Mouse (Mus musculus): ENCODE data around the gene Olfr872. TPM values are rescaled to one million over a fixed set of nuclear protein-coding genes. Genes with fewer than 3 reads are reported as not detected.

The Olfr872 gene
- total RNA-seq (2023), result not detected in 4 replicates

DNA sequence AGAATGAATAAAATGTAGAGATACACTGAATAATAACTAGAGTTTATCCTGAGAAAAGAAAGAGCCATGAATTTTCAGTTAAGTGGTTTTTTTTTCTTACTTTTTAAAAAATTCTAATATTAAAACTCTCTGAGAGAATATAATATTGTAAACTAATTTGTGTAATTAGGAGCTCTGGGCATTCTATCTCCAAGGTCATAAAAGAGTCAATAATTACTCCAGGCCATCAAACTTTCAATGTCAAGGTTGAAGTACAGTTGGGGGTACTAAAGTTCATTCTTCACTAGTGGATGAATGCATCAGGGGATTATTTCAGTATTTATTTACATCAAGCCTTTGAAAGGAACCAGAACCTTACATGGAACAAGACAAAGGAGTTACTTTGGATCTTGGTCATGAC lies at the start of gene Olfr872:
Gene Olfr872, plus strand, starts transcription at position 301 of the 400 bp plus-strand sequence.

DNA sequence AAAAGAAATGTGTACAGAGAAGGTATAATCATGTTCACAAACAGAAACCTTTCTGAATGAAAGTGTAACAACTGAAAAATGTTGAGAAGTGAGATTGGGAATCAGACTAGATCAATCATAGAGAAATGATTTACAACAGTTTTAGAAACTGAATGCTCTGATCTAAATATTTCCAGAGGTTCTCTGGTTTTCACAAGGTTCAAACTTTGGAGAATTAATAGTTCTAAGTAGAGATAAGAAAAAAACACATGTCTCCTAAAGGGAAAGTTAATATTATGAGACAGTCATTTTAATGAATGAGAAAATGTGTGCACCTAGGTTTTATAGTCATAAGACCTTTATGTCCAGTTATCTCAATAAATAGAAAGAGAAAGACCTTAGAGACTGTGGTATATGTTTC lies 25.0 kb upstream of the Olfr872 start, which contains the start of gene Olfr871:
Gene Olfr871, plus strand, starts transcription at position 301 of the 400 bp plus-strand sequence.

DNA sequence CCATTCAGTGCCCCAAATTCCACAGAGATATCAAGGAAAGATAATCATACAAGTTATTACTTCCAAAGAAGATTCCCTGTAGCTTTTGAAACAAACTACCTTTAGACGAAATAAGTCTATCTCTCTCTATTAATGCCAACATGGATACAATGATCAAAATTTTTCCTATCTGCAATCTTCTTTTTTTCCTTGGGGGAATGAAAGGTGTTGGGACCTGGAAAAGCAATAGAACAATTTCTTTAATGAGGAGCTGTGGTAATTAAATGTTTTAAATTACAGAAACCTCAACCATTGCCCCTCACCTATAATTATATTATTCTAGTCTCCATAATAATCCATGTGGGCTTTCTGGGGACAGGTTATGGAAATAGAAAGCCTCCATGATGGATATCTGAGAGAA lies 45.1 kb downstream of the Olfr872 start, which contains the start of gene Olfr39:
Gene Olfr39, plus strand, starts transcription at position 301 of the 400 bp plus-strand sequence.

DNA sequence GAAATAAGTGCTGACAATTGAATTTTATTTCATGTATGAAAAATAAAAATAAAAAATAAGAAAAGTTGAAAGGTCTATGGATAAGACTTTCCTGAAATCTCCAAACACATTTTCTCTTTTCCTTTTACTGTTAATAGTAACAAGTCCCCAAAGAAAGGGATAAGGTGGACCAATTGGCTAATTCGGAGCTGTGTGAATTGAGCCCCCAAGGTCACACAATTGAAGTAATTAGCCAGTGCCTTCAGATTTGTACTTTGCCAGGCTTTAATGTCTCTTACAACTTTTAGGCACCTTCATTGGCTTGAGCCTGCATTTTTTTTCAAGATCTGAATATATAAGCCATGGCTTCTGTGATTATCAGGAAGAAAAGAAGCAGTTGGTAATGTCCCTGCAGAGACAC lies 61.3 kb downstream of the Olfr872 start, which contains the start of gene Olfr873:
Gene Olfr873, plus strand, starts transcription at position 301 of the 400 bp plus-strand sequence.

Other genes with a start within 250 kb of the Olfr872 start
- gene Olfr866, start 209.1 kb upstream of the Olfr872 start, total RNA-seq (2023), result not detected in 4 replicates
- not detected in 4 replicates for gene Olfr867, start 179.6 kb upstream of the Olfr872 start, total RNA-seq (2023)
- gene Olfr868, start 138.5 kb upstream of the Olfr872 start, total RNA-seq (2023), result not detected in 4 replicates
- gene Olfr869, start 108.1 kb upstream of the Olfr872 start, total RNA-seq (2023), result not detected in 4 replicates
- gene Olfr870, start 63.1 kb upstream of the Olfr872 start, total RNA-seq (2023), result not detected in 4 replicates
- gene Olfr871, start 24.9 kb upstream of the Olfr872 start, total RNA-seq (2023), result not detected in 4 replicates
- not detected in 4 replicates for gene Olfr39, start 45.2 kb downstream of the Olfr872 start, total RNA-seq (2023)
- not detected in 4 replicates for gene Olfr873, start 61.4 kb downstream of the Olfr872 start, total RNA-seq (2023)
- gene Olfr18, start 99.0 kb downstream of the Olfr872 start, total RNA-seq (2023), result not detected in 4 replicates
- 7.0 to 9.7 TPM (median 8.4 TPM) in 4 replicates for gene Zfp560, start 148.1 kb downstream of the Olfr872 start, total RNA-seq (2023)
- gene Zfp26, start 223.0 kb downstream of the Olfr872 start, total RNA-seq (2023), result 38.5 to 46.5 TPM (median 44.3 TPM) in 4 replicates